Mouse (Mus musculus) large intestine, adult 2 months (tissue): ENCODE measurements around the gene Kremen2. TPM values are rescaled to one million over a fixed set of nuclear protein-coding genes. Genes with fewer than 3 reads are reported as not detected.
A peak's percentile ranks its signal among the peaks of the same experiment; 100 is the strongest.
"Not testable (repeated sequence)": the region's sequence is repeated elsewhere in the genome, so short reads cannot be mapped to it uniquely, and the experiment has no call there.

Experiments
- DNase-seq: peaks from one replicate; pipeline ENCODE4 v3.0.0-alpha.2; 2012; ENCODE audit warnings: low read depth, low spot score
- WGBS: fragments of 180-500 bp; shearing (Covaris S2); methylation state at CpG from one replicate; pipeline ENCODE4 v1.1.7; 2018; 5-methylcytosine and 5-hydroxymethylcytosine counted together
- polyA plus RNA-seq: library from polyadenylated mRNA; depleted of rRNA; stranded (reverse); fragments of >200 nt; gene quantifications from 2 replicates; pipeline ENCODE4 v1.2.3, GENCODE M21; 2012; rRNA removed

The Kremen2 gene
- polyA plus RNA-seq, result 3.1 and 3.5 TPM in 2 replicates

DNA sequence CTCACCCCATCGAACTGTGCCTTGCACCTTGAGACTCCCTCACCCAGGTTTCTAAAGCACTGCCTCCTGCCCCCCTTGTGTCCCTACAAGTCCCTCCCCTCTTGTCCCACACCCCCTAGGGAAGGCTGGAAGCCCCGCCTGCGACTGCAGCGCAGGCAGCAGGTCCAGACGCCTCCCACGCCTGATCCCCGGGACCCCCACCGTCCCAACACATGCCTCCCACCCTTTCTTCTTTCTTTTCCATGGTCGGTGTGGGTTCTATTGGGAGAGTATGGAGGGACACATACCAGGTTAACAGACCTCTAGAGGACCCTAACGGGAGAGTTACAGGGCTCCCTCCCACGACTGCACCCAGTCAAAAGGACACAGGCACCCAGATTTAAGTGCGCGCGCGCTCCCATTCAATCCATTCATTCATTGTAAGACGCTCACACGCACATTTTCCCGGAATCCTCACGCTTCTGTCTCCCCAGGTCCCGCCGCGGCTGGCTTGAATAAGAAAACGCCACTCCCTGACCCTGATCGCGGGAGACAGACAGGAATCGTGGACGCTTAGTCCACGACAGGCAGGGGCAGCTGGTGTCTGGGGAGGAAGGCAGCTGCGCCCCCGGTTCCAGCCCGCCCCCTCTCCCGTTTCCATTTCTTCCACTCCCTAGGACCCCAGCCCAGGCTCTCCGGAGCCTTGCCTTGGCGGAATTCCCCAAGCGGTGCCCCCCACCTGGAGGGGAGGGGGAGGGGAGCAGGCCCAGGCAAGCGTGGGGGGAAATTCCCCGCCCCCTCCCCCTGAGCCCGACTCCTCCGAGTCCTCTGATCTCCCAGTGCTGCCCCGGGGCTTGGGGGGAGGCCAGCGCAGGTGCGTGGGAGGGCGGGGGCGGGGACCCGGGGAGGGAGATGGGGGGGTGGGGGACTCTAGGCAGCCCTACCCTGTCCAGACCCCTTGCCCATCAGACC, at the start of gene Kremen2:
Gene Kremen2 (minus strand): TSS at position 533 of the 951 bp plus-strand sequence.
- no peak for DNase-seq
- 8% methylated on average over 45 of the region's 45 CpGs for WGBS

DNA sequence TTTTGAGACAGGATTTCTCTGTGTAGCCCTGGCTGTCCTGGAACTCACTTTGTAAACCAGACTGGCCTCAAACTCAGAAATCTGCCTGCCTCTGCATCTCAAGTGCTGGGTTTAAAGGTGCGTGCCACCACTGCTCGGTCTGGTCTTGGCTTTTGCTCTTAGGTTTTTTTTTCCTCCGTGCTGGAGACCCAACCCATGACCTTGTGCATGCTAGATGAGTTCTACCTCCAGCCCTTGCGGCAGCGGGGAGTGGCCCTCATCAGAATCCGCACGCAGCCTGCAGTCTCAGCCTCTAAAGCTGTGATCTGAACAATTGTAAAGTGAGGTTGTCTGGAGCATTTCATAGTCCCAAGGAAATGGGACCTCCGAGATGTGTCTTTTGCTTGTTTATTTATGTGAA, 49.7 kb upstream of the Kremen2 start:
- 90% methylated on average over 8 of the region's 8 CpGs for WGBS

DNA sequence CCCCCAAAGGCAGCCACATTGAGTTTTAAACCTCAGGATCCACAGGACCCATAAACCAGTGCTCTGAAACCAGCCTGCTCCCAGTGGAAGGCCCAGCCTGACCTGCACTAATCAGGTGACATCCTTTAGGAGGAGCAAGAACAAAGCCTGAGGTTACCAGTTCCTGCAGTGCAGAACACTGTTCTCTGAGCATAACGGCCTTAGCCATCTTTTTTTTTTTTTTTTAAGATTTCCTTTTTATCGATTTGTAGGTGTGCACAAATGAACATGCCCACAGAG, 45.4 kb upstream of the Kremen2 start:
- WGBS, result 31% methylated on average over 2 of the region's 2 CpGs
- DNase-seq, result no peak

More for the DNA sequence above, 49.7 kb upstream of the Kremen2 start:
- DNase-seq, result no peak

DNA sequence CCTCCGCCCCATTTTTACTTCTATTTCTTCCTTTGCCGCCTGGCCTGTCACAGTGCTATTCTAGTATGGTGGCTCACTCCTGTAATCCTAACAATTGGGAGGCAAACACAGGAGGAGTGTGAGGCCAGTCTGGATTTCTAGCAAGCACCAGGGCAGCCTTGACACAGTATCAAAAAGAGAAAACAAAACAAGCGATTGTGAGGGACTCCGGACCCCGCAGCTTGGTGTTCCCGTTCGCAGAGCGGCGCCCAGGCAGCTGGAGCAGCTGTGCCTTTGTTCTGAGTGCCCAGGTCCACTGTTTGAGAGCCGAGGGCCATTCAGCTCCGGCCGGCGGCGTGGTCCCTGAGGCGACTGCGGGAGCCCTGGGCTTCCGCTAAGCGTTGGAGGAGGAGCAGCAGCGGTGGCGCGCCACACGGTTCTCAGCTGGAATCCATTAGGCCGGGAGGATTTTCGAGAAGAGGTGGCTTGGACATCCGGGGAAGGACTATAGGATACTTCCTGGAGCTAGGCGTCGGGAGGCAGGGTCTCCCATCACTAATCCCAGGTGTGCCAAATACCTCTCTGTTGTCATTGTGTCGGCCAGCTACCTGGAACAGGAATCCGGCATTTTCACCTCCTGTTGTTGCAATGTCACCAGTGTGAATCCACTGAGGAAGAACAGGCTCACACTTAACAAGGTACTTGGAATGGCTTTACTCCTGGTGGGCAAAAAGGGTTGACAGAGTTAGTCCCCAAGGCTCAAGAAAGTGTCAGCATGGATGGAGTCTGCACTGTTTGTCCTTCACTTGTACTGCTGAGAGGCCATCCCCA, 44.8 kb upstream of the Kremen2 start, which contains the start of gene Srrm2:
Gene Srrm2 (plus strand): TSS at position 264 of the 810 bp plus-strand sequence.
- 5% methylated on average over 29 of the region's 29 CpGs for WGBS

DNA sequence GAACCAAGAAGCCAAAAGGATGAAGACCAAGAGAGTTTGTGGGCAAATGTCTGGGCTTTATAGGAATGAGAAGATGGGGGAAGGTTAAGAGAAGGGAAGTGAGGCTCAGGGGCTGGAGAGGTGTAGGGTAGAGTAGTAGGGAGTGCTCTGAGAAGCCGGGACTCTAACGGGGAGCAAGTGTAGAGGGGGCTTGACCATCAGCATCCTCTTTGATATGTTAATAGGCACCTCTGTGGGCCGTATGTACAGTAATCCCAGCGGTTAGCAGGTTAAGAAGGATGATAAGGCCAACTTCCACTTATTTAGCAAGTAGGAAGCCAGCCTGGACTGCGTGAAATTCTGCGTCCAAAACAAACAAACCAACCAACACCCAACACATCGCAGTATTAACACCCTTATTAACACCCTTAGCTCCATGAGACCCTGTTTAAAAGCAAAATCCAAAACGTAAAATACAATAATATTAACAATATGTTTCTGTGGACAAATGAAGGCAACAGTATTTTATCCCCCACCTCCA, 44.2 kb upstream of the Kremen2 start:
- WGBS, result 40% methylated on average over 8 of the region's 8 CpGs
- no peak for DNase-seq

More for the DNA sequence above, 44.8 kb upstream of the Kremen2 start, which contains the start of gene Srrm2:
- DNase-seq, result no peak

DNA sequence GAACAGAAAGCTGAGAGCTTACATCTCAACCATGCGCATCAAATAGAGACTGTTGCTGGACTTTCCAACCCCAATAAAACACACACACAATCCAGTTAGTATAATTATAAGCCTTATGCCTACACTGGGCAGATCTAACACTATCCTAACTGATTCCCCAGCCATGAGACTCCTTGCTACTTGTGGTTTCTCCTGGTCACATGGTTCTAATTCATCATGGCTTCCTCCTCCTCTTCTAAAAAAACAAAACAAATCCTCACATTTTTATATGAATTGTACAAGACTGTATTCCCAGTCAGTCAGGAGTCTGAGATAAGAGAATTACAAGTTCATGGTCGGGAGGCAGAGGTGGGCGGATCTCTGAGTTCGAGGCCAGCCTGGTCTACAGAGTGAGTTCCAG, 43.3 kb upstream of the Kremen2 start:
- no peak for DNase-seq
- 75% methylated on average over 4 of the region's 4 CpGs for WGBS

DNA sequence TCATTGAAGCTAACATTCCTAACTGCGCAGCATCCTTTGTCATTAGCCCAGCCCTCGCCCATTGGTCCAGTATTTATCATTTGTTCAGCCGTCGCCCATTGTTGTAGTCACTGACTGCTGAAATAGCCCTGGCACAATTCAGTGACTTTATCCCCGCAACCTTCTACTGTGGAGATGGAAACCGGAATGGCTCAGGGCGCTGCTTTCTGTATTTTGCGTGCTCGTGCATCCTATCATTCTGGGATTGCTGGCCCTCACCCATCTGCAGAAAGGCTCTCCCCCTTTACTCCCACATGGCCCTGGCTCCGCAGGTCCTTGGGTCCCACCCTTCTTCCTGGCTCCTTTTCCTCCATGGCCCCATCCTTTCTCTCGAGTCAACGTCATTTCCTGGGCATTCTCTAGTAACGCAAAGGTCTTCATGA, 40.9 kb upstream of the Kremen2 start:
- WGBS, result 19% methylated on average over 13 of the region's 13 CpGs
- no peak for DNase-seq

DNA sequence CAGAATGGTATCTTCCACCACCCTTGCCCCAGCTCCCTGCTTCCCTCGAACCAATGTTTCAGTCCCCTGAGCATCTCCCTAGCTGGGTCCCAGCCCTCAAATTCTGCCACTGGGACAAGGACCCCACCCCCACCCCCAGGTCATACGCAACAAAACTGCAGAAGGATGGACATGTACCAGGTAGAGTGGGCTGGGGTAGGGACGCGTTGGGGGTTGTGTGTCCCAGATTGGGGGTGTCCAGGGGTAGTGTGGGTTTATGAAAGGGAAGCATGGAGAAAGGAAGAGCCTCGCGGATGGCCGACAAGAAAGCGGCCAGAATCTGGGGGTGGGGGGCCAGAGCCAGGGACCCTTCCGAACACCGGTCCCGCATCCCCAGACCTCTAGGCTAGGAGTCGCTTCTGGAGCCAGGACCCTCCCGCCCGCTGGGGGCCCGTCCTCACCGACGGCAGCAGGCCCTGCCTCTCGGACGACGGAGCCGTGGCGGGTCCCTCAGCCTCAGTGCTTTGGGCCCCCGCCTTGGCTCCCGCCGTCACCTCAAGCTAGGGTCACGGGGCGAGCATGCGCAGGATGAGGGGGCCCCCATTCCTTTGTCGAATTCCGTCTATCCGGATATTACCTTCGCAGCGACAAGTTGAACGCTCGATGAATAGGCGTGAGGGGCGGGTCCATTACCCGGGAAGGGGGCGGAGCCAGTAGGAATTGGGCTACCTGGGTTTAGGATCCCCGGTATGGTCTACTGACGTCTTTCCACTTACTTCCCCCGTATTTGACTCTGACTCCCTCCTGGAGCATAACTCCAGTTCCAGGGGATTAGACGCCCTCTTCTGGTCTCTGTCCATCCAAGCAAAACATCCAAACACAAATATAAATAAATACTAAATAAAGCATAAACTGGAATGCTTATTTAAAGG, 40.2 kb upstream of the Kremen2 start, which contains the start of gene Flywch2:
Gene Flywch2 (minus strand): TSS at position 521 of the 911 bp plus-strand sequence.
- DNase-seq, result no peak
- WGBS, result 6% methylated on average over 43 of the region's 43 CpGs

DNA sequence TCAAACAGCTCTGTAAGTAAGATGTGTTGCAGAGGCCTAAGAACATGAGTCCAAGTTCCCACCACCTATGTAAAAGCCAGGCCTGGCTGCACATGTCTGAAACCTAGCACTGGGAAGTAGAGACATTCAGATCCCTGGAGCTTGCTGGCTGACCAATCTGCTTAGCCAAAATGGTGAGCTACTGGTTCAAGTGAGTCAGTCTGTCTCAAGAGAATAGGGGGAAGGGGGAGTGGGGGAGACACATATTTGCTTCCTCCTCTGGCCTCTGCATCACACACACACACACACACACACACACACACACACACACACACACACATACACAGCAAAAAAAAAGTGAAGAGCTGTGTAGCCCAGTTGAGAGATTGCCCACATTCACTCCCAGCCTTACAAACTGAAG, 37.7 kb upstream of the Kremen2 start:
- DNase-seq, result no peak

DNA sequence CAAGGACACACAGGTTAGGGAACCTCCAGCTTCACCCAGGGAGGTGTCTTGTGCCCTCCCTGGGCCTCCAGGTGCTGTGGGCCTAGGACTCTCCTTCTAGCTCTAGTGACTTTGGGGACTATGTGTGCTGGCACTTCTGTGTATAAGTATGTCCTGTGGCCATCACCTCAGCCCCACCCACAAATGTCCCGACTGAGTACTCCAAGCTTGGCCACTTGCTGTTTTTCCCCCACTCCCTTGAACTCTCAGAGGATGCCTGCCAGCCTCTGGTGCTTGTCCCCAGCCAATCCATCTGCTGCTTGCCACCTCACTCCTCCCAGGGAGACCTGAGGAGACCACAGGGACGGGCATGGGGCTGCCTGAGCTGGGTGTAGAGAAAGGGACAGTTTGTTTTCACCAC, 32.8 kb upstream of the Kremen2 start:
- 49% methylated on average over 2 of the region's 2 CpGs for WGBS
- no peak for DNase-seq

DNA sequence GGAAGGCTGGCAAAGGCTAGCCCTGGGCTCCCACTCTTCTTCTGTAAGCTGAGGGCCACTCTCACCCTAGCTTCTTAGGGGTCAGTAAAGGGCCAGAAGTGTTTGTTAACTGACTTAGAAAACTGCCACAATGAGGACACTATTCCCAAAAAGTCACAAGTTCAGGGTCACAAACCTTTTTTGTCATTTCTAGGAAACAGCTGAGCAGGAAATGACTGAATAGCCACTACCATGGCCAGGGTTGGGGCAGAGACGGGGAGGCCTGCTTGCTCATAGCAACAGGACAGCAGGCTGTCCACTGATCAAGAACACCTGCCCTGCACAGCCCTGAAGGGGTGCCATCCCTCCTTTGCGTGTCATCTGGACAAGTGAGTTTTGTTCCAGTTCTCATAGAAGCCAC, 31.5 kb upstream of the Kremen2 start:
- DNase-seq, result no peak
- 87% methylated on average over 2 of the region's 2 CpGs for WGBS

DNA sequence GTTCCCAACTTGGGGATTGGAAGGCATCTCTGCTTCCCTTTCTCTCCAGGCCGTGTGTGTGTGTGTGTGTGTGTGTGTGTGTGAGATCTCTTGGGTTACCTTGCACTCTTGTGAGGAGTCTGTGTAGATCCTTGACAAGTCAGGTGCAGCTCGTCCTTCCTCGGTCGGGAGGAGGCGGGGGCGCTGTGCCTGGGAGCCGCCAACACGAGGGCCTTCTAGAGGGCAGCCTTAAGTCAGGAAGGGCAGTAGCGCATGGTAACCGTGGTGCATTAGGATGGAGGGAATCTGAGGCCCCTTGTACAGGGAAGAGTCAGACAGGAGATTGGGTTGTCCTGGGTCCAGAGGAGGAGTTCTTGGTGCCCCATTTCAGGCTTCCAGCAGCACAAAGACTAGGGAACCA, 30.6 kb upstream of the Kremen2 start:
- DNase-seq, result no peak

DNA sequence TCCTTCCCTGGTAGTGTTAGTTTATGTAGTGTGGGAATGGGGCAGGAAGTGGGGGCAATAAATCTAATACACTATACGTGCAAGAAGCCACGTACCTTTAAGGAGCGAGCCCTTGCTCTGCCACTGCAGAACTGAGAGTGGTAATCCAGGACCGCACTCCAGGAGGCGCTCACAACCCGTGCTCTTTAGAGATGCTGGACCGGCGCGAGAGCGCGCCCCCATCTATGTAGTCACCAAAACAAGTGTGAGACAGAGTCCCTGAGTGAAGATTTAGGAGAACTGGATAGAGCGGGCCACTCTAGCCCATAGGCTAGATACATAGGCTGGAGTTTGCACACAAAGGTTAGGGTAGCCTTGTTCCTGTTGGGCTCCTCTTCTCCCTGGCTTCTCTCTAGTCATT, 28.5 kb upstream of the Kremen2 start:
- peak; percentile 37 for DNase-seq
- WGBS, result 1% methylated on average over 12 of the region's 12 CpGs

More for the DNA sequence above, 30.6 kb upstream of the Kremen2 start:
- 84% methylated on average over 10 of the region's 10 CpGs for WGBS

DNA sequence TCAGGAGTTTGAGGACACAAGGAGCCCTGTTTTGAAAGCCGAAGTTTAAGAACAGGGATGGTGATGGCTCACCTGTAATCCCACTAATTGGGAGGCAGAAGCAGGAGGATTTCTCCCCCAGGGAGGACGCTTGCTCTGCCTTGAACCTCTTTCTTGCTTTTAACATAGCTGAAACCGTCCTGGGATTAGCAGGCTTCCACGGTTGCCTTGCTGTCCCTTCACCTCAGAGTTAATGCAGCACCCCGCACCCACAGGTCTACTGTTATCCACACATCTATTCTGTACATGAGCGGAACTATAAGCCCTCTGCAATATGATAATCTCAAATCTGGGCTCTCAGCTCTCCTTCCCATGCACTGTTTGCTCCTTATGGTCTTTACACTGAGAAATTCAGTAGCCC, 28.0 kb upstream of the Kremen2 start:
- no peak for DNase-seq
- 75% methylated on average over 6 of the region's 6 CpGs for WGBS

DNA sequence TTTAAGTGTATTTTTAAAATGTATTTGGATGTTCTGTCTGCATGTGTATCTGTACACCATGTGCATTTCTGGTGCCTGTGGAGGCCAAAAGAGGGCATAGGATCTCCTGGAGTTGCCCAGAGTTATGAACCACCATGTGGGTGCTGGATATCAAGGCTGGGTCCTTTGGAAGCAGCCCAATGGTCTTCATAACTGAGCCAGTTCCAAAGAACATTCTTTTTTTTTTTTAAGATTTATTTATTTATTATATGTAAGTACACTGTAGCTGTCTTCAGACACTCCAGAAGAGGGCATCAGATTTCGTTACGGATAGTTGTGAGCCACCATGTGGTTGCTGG, 26.6 kb upstream of the Kremen2 start:
- 50% methylated on average over 2 of the region's 2 CpGs for WGBS

DNA sequence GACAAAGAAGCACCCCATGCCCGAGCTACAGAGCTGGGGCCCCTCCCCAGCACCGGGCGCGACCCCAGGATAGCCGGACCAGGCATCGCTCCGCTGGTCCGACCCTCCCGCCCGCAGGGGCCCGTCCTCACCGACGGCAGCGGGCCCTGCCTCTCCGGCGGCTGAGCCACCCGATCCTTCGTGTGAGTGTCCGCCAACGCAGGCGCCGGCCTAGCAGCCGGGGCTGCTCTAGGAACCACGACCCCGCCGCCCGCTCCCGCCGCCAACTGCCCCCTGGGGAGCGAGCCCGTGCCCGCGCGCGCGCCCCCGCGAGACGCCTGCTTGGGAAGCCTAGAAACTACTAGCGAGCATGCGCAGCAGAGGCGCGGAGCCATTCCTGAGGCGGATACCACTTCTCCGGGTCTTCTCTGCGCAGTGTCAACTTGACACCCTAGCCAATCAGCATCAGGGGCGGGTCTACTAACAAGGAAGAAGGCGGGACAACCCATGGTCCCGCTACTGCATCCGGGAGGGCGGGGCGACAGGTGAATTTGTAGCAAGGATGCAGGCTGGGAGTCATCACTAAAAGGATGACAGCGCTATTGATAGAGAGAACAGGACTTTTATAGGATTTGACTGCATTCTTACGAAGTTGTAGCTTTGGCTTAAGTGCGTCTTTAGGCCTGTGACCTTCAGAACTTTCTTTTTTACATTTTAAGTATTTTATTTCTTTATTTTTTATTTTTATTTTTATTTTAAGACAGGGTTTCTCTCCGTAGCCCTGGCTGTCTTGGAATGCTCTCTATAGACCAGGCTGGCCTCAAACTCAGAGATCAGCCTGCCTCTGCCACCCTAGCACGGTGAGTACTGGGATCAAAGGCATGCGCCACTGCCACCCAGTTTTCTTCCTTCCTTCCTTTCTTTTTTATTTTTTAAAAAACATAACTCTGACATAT, 25.9 kb upstream of the Kremen2 start, which contains the start of gene Flywch1:
Gene Flywch1 (minus strand): TSS at position 319 of the 935 bp plus-strand sequence.
- DNase-seq, result peak; percentile 96
- WGBS, result 3% methylated on average over 58 of the region's 58 CpGs

More for the DNA sequence above, 26.6 kb upstream of the Kremen2 start:
- not testable (repeated sequence) for DNase-seq

DNA sequence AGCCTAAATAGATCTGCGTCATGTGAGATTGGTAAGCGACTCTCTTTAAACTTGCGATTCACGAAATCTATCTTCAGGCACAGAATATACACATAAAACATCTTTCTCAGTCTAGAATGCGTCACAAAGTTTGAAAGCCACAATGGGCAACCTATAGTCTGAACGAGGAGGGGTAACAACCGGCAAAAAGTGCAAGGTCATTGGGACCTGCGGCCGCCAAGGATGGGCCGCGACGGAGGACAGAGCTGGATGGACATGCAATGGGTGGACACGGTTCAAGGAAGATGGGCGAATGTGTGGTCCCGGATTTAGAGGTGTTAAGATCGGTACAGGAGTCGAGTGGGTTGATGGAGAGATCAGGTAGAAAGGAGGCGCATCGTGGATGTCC, 25.3 kb upstream of the Kremen2 start:
- 3% methylated on average over 19 of the region's 19 CpGs for WGBS
- DNase-seq, result no peak

DNA sequence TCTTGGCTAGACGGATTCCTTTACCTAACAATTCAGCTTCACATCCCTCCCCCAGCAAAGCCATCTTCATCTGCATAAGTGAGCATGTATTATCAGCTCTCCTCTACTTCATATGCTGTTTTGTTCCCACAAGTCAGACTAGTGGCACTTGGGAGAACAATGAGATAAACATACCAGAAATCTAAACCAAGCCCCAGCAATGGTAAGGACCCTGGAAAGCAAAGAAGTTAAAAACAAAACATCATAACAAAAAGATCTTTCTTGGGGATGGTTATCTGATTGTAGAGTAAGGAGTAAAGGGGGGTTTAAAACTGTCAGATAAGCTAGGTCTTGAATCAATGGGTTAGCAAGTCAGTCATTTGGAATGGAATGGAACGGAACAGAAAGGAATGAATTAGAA, 24.9 kb upstream of the Kremen2 start:
- WGBS, result 55% methylated on average over 2 of the region's 2 CpGs
- DNase-seq, result no peak
